Mouse (Mus musculus) brain, embryonic 14.5 days (tissue): ENCODE data around the gene Adam8.

ENCODE experiments used
- CTCF ChIP-seq: fragments of 200-500 bp; IDR thresholded peaks from 2 replicates; pipeline ENCODE4 v1.5.1; 2012; ENCODE audit warnings: inconsistent platforms, mild to moderate bottlenecking, moderate library complexity, borderline replicate concordance; ENCODE audit not compliant: insufficient read depth, insufficient read length; ENCODE audit errors: extremely low read depth
- POLR2A ChIP-seq: fragments of 200-500 bp; IDR thresholded peaks from 2 replicates; pipeline ENCODE4 v1.6.1; 2012; ENCODE audit warnings: mild to moderate bottlenecking, inconsistent platforms, borderline replicate concordance; ENCODE audit not compliant: poor library complexity, insufficient read depth, insufficient read length, severe bottlenecking; ENCODE audit errors: extremely low read depth

GRCm38 (mm10) chr7:139951991-139952633 is 40.2 kb downstream of the Adam8 start:
- TF ChIP-seq POLR2A (no peak), CTCF (no peak)
